Mouse (Mus musculus): Measurements from ENCODE around the gene Cyp4v3. TPM values are rescaled to one million over a fixed set of nuclear protein-coding genes. Genes with fewer than 3 reads are reported as not detected.
"Not testable (repeated sequence)": the region's sequence is repeated elsewhere in the genome, so short reads cannot be mapped to it uniquely, and the experiment has no call there.

The Cyp4v3 gene
- polyA plus RNA-seq, 1 experiment from 2014 or later = 8.0 TPM

GRCm38 (mm10) chr8:45344298-45344697 is 11.3 kb upstream of the Cyp4v3 start:
- WGBS (ENCODE audit: insufficient replicate concordance) = 83% methylated on average over 8 of the region's 8 CpGs
- Histone ChIP-seq H3K27ac (ENCODE audit: low read depth) (no peak overlapping the region), H3K36me3 (replicated peaks; ENCODE audit: insufficient read depth, low read length) (no peaks in the 10 kb centered on the region), H3K27me3 (ENCODE audit: insufficient read depth, low read length) (no peaks in the 10 kb centered on the region), H3K4me1 (ENCODE audit: insufficient read depth) (no peaks in the 10 kb centered on the region), H3K4me3 (ENCODE audit: low read depth, low read length) (no peak overlapping the region), H3K9ac (replicated peaks) (no peak overlapping the region), H3K4me2 (ENCODE audit: low read depth, low read length) (no peak overlapping the region), H3K9me3 (ENCODE audit: low read length) (no peaks in the 10 kb centered on the region)
- TF ChIP-seq CTCF (IDR thresholded peaks at IDR 0.05; ENCODE audit: low read depth) (no peak), EP300 (IDR thresholded peaks at IDR 0.05; ENCODE audit: low read depth) (no peak)
- DNase-seq (no peak), ATAC-seq (no peak)

- peak overlapping the region; percentile 33; the same call in 1 of the 2 replicates for H3K4me2 ChIP-seq (ENCODE audit: low read depth, low read length)
- H3K36me3 ChIP-seq (replicated peaks; ENCODE audit: insufficient read depth, low read length) = no peaks in the 10 kb centered on the region
- 61% methylated on average over 12 of the region's 12 CpGs for WGBS (ENCODE audit: insufficient replicate concordance)
- no peaks in the 10 kb centered on the region for H3K9me3 ChIP-seq (ENCODE audit: low read length)
- no peaks in the 10 kb centered on the region for H3K4me1 ChIP-seq (ENCODE audit: insufficient read depth)
- no peak for TF ChIP-seq CTCF (IDR thresholded peaks at IDR 0.05; ENCODE audit: low read depth)
- TF ChIP-seq EP300 (IDR thresholded peaks at IDR 0.05; ENCODE audit: low read depth) = no peak
- no peaks in the 10 kb centered on the region for H3K27me3 ChIP-seq (ENCODE audit: insufficient read depth, low read length)
- H3K9ac ChIP-seq (replicated peaks) = peak overlapping the region; percentile 21; the same call in 1 of the 2 replicates
- no peak overlapping the region for H3K4me3 ChIP-seq (ENCODE audit: low read depth, low read length)
- DNase-seq (no peak), ATAC-seq (peak; percentile 85)
- H3K27ac ChIP-seq (ENCODE audit: low read depth) = peak overlapping the region; percentile 77
Measured at GRCm38 (mm10) chr8:45341630-45342628, 8.9 kb upstream of the Cyp4v3 start.

- WGBS (ENCODE audit: insufficient replicate concordance) = 3% methylated on average over 8 of the region's 8 CpGs
- peak overlapping the region; percentile 84 for H3K4me2 ChIP-seq (ENCODE audit: low read depth, low read length)
- ATAC-seq = peak; percentile 85
- H3K27ac ChIP-seq (ENCODE audit: low read depth) = peak overlapping the region; percentile 85
- H3K9ac ChIP-seq (replicated peaks) = peak overlapping the region; percentile 65; the same call in 1 of the 2 replicates
- no peaks in the 10 kb centered on the region for H3K9me3 ChIP-seq (ENCODE audit: low read length)
- H3K4me3 ChIP-seq (ENCODE audit: low read depth, low read length) = peak overlapping the region; percentile 62
- peak; percentile 29 for DNase-seq
- TF ChIP-seq CTCF (IDR thresholded peaks at IDR 0.05; ENCODE audit: low read depth) (no peak), EP300 (IDR thresholded peaks at IDR 0.05; ENCODE audit: low read depth) (no peak)
- no peaks in the 10 kb centered on the region for H3K27me3 ChIP-seq (ENCODE audit: insufficient read depth, low read length)
- H3K36me3 ChIP-seq (replicated peaks; ENCODE audit: insufficient read depth, low read length) = no peaks in the 10 kb centered on the region
- peaks cover 7% of the 10 kb centered on the region; the same call in 1 of the 2 replicates for H3K4me1 ChIP-seq (ENCODE audit: insufficient read depth)
Measured at GRCm38 (mm10) chr8:45333493-45333892, 477 bp upstream of the Cyp4v3 start.

GRCm38 (mm10) chr8:45330856-45331255 is 2.2 kb downstream of the Cyp4v3 start:
- no peak overlapping the region for H3K9ac ChIP-seq (replicated peaks)
- TF ChIP-seq CTCF (IDR thresholded peaks at IDR 0.05; ENCODE audit: low read depth) (no peak), EP300 (IDR thresholded peaks at IDR 0.05; ENCODE audit: low read depth) (no peak)
- H3K4me1 ChIP-seq (ENCODE audit: insufficient read depth) = peaks cover 7% of the 10 kb centered on the region; the same call in 1 of the 2 replicates
- WGBS (ENCODE audit: insufficient replicate concordance) = 43% methylated on average over 3 of the region's 3 CpGs
- ATAC-seq = no peak
- H3K27me3 ChIP-seq (ENCODE audit: insufficient read depth, low read length) = no peaks in the 10 kb centered on the region
- H3K9me3 ChIP-seq (ENCODE audit: low read length) = no peaks in the 10 kb centered on the region
- H3K27ac ChIP-seq (ENCODE audit: low read depth) = no peak overlapping the region
- DNase-seq = no peak
- H3K36me3 ChIP-seq (replicated peaks; ENCODE audit: insufficient read depth, low read length) = no peaks in the 10 kb centered on the region
- no peak overlapping the region for H3K4me3 ChIP-seq (ENCODE audit: low read depth, low read length)
- H3K4me2 ChIP-seq (ENCODE audit: low read depth, low read length) = no peak overlapping the region

GRCm38 (mm10) chr8:45329206-45329980 is 3.6 kb downstream of the Cyp4v3 start:
- ATAC-seq (no peak), DNase-seq (no peak)
- H3K9ac ChIP-seq (replicated peaks) = no peak overlapping the region
- no peaks in the 10 kb centered on the region for H3K9me3 ChIP-seq (ENCODE audit: low read length)
- H3K4me1 ChIP-seq (ENCODE audit: insufficient read depth) = peaks cover 7% of the 10 kb centered on the region; the same call in 1 of the 2 replicates
- no peak overlapping the region for H3K27ac ChIP-seq (ENCODE audit: low read depth)
- H3K4me3 ChIP-seq (ENCODE audit: low read depth, low read length) = no peak overlapping the region
- no peaks in the 10 kb centered on the region for H3K27me3 ChIP-seq (ENCODE audit: insufficient read depth, low read length)
- no peaks in the 10 kb centered on the region for H3K36me3 ChIP-seq (replicated peaks; ENCODE audit: insufficient read depth, low read length)
- TF ChIP-seq EP300 (IDR thresholded peaks at IDR 0.05; ENCODE audit: low read depth) = no peak
- no peak for TF ChIP-seq CTCF (IDR thresholded peaks at IDR 0.05; ENCODE audit: low read depth)
- no peak overlapping the region for H3K4me2 ChIP-seq (ENCODE audit: low read depth, low read length)
- 77% methylated on average over 6 of the region's 6 CpGs for WGBS (ENCODE audit: insufficient replicate concordance)

DNA sequence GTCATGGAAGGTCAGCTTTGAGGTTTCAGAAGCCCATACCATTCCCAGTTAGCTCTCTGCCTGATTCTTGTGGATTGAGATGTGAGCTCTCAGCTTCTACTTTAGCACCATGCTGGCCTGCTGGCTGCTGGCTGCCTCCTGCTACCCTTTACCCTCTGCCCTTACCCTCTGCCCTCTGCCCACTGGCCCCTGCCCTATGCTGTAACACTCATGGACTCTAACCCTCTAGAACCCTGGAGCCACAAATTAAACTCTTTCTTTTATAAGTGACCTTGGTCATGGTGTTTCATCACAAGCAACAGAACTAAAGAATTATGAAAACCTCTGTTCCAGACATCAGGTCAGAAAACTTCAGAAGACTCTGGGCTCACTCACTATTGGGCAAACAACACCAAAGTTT is 5.9 kb downstream of the Cyp4v3 start:
- not testable (repeated sequence) for DNase-seq; ATAC-seq; H3K27ac ChIP-seq (ENCODE audit: low read depth)

More for the DNA sequence above, 5.9 kb downstream of the Cyp4v3 start:
- not testable (repeated sequence) for H3K36me3 ChIP-seq (replicated peaks; ENCODE audit: insufficient read depth, low read length); H3K9me3 ChIP-seq (ENCODE audit: low read length); H3K9ac ChIP-seq (replicated peaks); H3K27me3 ChIP-seq (ENCODE audit: insufficient read depth, low read length); H3K4me3 ChIP-seq (ENCODE audit: low read depth, low read length); H3K4me2 ChIP-seq (ENCODE audit: low read depth, low read length); H3K4me1 ChIP-seq (ENCODE audit: insufficient read depth)

Measured in liver, postnatal 0 days (tissue).